Mouse (Mus musculus): ENCODE results near the gene Arid1a.

DNA sequence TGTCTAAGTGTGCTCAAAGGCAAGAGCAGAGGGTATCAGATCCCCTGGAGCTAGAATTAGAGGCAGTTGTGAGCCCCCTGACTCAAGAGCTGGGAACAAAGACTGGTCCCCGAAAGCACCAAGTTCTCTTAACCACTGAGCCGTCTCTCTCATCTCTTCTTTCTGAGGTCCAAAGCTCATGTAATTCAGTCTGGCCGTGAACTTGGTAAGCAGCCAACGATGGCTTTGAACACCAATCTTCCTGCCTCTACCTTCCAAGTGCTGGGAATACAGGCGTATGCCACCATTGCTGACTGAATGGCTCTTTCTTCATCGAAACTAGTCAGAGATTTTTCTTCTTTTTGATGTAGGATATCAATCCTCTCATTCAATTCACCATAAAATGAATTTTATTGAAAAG, 6.5 kb upstream of the Arid1a start:
- TF ChIP-seq CTCF (IDR thresholded peaks at IDR 0.05; ENCODE audit: extremely low read depth, insufficient read length, insufficient replicate concordance, low read depth, low read length) (no peak), POLR2A (IDR thresholded peaks at IDR 0.05; ENCODE audit: low read depth, low read length) (no peak)
